Mouse (Mus musculus): ENCODE data around the gene Nphp3. TPM values are rescaled to one million over a fixed set of nuclear protein-coding genes. Genes with fewer than 3 reads are reported as not detected.

The Nphp3 gene
- polyA plus RNA-seq, 1 experiment from 2014 or later, result 4.8 TPM

- Histone ChIP-seq H3K27me3 (replicated peaks) (no peaks in the 10 kb centered on the region), H3K4me1 (peaks cover 14% of the 10 kb centered on the region), H3K27ac (replicated peaks) (no peak overlapping the region), H3K9me3 (no peaks in the 10 kb centered on the region), H3K36me3 (peaks cover 81% of the 10 kb centered on the region), H3K4me2 (no peak overlapping the region), H3K9ac (no peak overlapping the region), H3K4me3 (no peak overlapping the region)
- ATAC-seq (ENCODE audit: extremely low read depth, insufficient number of reproducible peaks, low FRiP score, low TSS enrichment), result no peak
- 75% methylated on average over 6 of the region's 6 CpGs for WGBS
These were observed 32.4 kb downstream of the Nphp3 start for GRCm38 (mm10) chr9:104034718-104035117.

- Histone ChIP-seq H3K36me3 (peaks cover 75% of the 10 kb centered on the region), H3K4me3 (no peak overlapping the region), H3K4me1 (peaks cover 14% of the 10 kb centered on the region), H3K27ac (replicated peaks) (no peak overlapping the region), H3K4me2 (no peak overlapping the region), H3K27me3 (replicated peaks) (no peaks in the 10 kb centered on the region), H3K9me3 (no peaks in the 10 kb centered on the region), H3K9ac (no peak overlapping the region)
- no peak for ATAC-seq (ENCODE audit: extremely low read depth, insufficient number of reproducible peaks, low FRiP score, low TSS enrichment)
- 49% methylated on average over 24 of the region's 24 CpGs for WGBS
These were observed 33.1 kb downstream of the Nphp3 start for GRCm38 (mm10) chr9:104035261-104036015.

GRCm38 (mm10) chr9:104038266-104038665 lies 35.9 kb downstream of the Nphp3 start:
- H3K36me3 ChIP-seq, result peaks cover 61% of the 10 kb centered on the region
- H3K27ac ChIP-seq (replicated peaks), result peak overlapping the region; percentile 34
- no peaks in the 10 kb centered on the region for H3K9me3 ChIP-seq
- H3K4me1 ChIP-seq, result peaks cover 14% of the 10 kb centered on the region
- no peaks in the 10 kb centered on the region for H3K27me3 ChIP-seq (replicated peaks)
- H3K9ac ChIP-seq, result no peak overlapping the region
- H3K4me2 ChIP-seq, result no peak overlapping the region
- no peak overlapping the region for H3K4me3 ChIP-seq
- 77% methylated on average over 13 of the region's 13 CpGs for WGBS
- ATAC-seq (ENCODE audit: extremely low read depth, insufficient number of reproducible peaks, low FRiP score, low TSS enrichment), result no peak

DNA sequence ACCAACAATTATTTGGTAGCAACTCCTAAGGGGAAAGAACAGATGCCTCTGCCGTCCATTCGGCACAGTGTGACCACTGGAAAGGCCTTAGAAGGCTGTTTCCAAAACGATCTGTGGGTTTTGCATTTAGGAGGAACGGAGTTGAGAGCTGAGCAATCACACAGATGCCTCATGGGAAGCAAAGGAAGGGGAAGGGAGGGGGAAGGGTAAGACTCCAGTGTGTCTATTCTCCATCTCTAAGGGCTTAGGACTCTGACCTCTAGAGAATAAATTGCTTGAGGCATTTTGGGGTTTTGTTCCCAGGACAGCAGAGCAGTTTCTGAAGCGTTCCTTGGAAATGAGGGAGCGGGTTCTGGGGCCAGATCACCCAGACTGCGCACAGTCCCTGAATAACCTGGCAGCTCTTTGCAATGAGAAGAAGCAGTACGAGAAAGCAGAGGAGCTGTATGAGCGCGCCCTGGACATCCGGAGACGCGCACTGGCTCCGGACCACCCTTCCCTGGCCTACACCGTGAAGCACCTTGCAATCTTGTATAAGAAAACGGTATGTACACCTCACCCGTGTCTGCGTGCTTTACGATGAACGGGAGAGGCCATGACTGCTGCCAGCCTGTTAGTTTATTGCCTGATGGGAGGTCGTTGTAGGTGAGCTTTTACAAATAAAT lies 36.8 kb downstream of the Nphp3 start:
- Histone ChIP-seq H3K27me3 (replicated peaks) (no peaks in the 10 kb centered on the region), H3K9me3 (no peaks in the 10 kb centered on the region), H3K4me2 (no peak overlapping the region), H3K36me3 (peaks cover 60% of the 10 kb centered on the region), H3K27ac (replicated peaks) (no peak overlapping the region), H3K9ac (no peak overlapping the region), H3K4me3 (no peak overlapping the region), H3K4me1 (peaks cover 14% of the 10 kb centered on the region)
- no peak for ATAC-seq (ENCODE audit: extremely low read depth, insufficient number of reproducible peaks, low FRiP score, low TSS enrichment)
- WGBS, result 83% methylated on average over 21 of the region's 21 CpGs

DNA sequence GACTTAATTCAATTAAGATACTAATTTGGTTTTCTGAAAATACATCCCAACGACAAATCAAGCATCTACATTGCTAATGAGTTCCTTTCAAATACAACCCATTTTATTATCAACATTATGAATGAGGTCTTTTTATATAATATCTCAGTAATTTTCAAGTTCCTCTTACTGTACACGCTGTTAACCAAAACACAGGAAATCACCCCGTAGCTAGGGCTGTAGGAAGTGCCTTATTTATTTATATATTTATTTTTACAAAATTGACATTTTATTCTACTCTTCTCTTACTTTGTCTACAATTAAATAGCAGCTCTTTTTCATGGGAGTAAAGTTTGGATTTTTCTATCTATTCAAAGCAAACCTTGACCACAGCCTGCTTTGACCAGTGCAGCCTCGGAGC lies 37.4 kb downstream of the Nphp3 start:
- WGBS, result 78% methylated on average over 4 of the region's 4 CpGs
- Histone ChIP-seq H3K27me3 (replicated peaks) (no peaks in the 10 kb centered on the region), H3K4me3 (no peak overlapping the region), H3K27ac (replicated peaks) (no peak overlapping the region), H3K9me3 (no peaks in the 10 kb centered on the region), H3K36me3 (peaks cover 56% of the 10 kb centered on the region), H3K4me2 (no peak overlapping the region), H3K9ac (no peak overlapping the region), H3K4me1 (peaks cover 14% of the 10 kb centered on the region)
- ATAC-seq (ENCODE audit: extremely low read depth, insufficient number of reproducible peaks, low FRiP score, low TSS enrichment), result no peak

DNA sequence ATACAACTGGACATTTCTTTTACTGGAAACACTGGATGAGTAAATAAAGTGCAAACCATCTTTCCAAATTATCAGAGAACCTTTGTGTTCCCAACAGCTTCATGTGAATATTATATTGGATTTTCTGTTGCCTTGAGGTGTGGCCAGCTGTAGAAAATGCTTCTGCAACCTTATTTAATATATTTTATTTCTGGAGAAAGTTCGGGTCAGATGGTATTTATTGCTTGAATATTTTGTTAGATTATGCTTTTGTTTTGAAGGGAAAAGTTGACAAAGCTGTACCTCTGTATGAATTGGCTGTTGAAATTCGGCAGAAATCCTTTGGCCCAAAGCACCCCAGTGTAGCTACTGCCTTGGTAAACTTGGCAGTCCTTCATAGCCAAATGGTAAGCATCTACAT lies 38.0 kb downstream of the Nphp3 start, which contains the start of gene Gm28305:
TSS of gene Gm28305 (plus strand) at position 301 of the 400 bp plus-strand sequence.
- H3K36me3 ChIP-seq, result peaks cover 57% of the 10 kb centered on the region
- 54% methylated on average over 2 of the region's 2 CpGs for WGBS

GRCm38 (mm10) chr9:104043676-104044075 lies 41.3 kb downstream of the Nphp3 start:
- no peaks in the 10 kb centered on the region for H3K27me3 ChIP-seq (replicated peaks)
- H3K4me1 ChIP-seq, result no peaks in the 10 kb centered on the region
- no peak overlapping the region for H3K4me2 ChIP-seq
- no peak overlapping the region for H3K27ac ChIP-seq (replicated peaks)
- peaks cover 61% of the 10 kb centered on the region for H3K36me3 ChIP-seq
- ATAC-seq (ENCODE audit: extremely low read depth, insufficient number of reproducible peaks, low FRiP score, low TSS enrichment), result no peak
- no peaks in the 10 kb centered on the region for H3K9me3 ChIP-seq
- H3K4me3 ChIP-seq, result no peak overlapping the region
- 71% methylated on average over 4 of the region's 4 CpGs for WGBS
- no peak overlapping the region for H3K9ac ChIP-seq

More for the DNA sequence above, 38.0 kb downstream of the Nphp3 start, which contains the start of gene Gm28305:
- no peak within 1 kb of the TSS for H3K27ac ChIP-seq (replicated peaks)
- H3K9ac ChIP-seq, result no peak within 1 kb of the TSS
- no peak within 1 kb of the TSS for H3K4me2 ChIP-seq
- no peaks in the 10 kb centered on the region for H3K9me3 ChIP-seq
- peaks cover 14% of the 10 kb centered on the region for H3K4me1 ChIP-seq
- no peak within 1 kb of the TSS for H3K4me3 ChIP-seq
- no peaks in the 10 kb centered on the region for H3K27me3 ChIP-seq (replicated peaks)
- ATAC-seq (ENCODE audit: extremely low read depth, insufficient number of reproducible peaks, low FRiP score, low TSS enrichment), result no peak

GRCm38 (mm10) chr9:104051028-104051427 lies 48.7 kb downstream of the Nphp3 start:
- ATAC-seq (ENCODE audit: extremely low read depth, insufficient number of reproducible peaks, low FRiP score, low TSS enrichment), result no peak
- 86% methylated on average over 6 of the region's 6 CpGs for WGBS

GRCm38 (mm10) chr9:104062430-104063243 lies 60.3 kb downstream of the Nphp3 start, which contains the start of gene Uba5:
Uba5 (minus strand) TSS chr9:104063134.
- Histone ChIP-seq H3K4me1 (peaks cover 24% of the 10 kb centered on the region), H3K27ac (replicated peaks) (peak within 1 kb of the TSS; percentile 67), H3K36me3 (peaks cover 31% of the 10 kb centered on the region), H3K4me2 (peak within 1 kb of the TSS; percentile 95), H3K27me3 (replicated peaks) (no peaks in the 10 kb centered on the region), H3K4me3 (peak within 1 kb of the TSS; percentile 82), H3K9ac (peak within 1 kb of the TSS; percentile 94), H3K9me3 (no peaks in the 10 kb centered on the region)
- ATAC-seq (ENCODE audit: extremely low read depth, insufficient number of reproducible peaks, low FRiP score, low TSS enrichment), result peak; percentile 75; the same call in 1 of the 2 replicates
- WGBS, result under 1% methylated on average over 59 of the region's 59 CpGs

More at GRCm38 (mm10) chr9:104051028-104051427, 48.7 kb downstream of the Nphp3 start:
- Histone ChIP-seq H3K4me3 (no peak overlapping the region), H3K9ac (no peak overlapping the region), H3K4me2 (no peak overlapping the region), H3K27ac (replicated peaks) (no peak overlapping the region), H3K9me3 (no peaks in the 10 kb centered on the region), H3K27me3 (replicated peaks) (no peaks in the 10 kb centered on the region), H3K36me3 (peaks cover 99% of the 10 kb centered on the region), H3K4me1 (no peaks in the 10 kb centered on the region)

GRCm38 (mm10) chr9:104063244-104063961 lies 61.1 kb downstream of the Nphp3 start, which contains the start of gene Acad11:
Acad11 (plus strand) TSS chr9:104063377.
- peak within 1 kb of the TSS; percentile 95 for H3K4me2 ChIP-seq
- peak within 1 kb of the TSS; percentile 67 for H3K27ac ChIP-seq (replicated peaks)
- H3K4me1 ChIP-seq, result peaks cover 24% of the 10 kb centered on the region
- peaks cover 24% of the 10 kb centered on the region for H3K36me3 ChIP-seq
- WGBS, result under 1% methylated on average over 30 of the region's 30 CpGs
- peak within 1 kb of the TSS; percentile 82 for H3K4me3 ChIP-seq
- no peaks in the 10 kb centered on the region for H3K9me3 ChIP-seq
- peak; percentile 91 for ATAC-seq (ENCODE audit: extremely low read depth, insufficient number of reproducible peaks, low FRiP score, low TSS enrichment)
- peak within 1 kb of the TSS; percentile 94 for H3K9ac ChIP-seq
- no peaks in the 10 kb centered on the region for H3K27me3 ChIP-seq (replicated peaks)

Measured in heart, embryonic 13.5 days (tissue).